17 mouse cellular contexts compared by ENCODE assay signal in genomic region chr10:100460515-100460914, GRCm38 (mm10).
"Had no signal": no experiment of that assay in that cellular context is flagged by ENCODE, and none has a peak within 500 bp of the region (broad histone marks: within the 10 kb centered on the region; RNA-seq: fewer than 3 reads in every experiment).

No protein-coding gene starts in this region.

- H3K4me2 ChIP-seq: lung, embryonic 15.5 days; midbrain, embryonic 11.5 days; midbrain, embryonic 13.5 days; midbrain, embryonic 15.5 days; neural tube, embryonic 12.5 days; stomach, embryonic 15.5 days had no signal

- DNase-seq: lung, adult 2 months; lung, postnatal 14 days; lung, postnatal 36 days; right cerebral cortex, postnatal 14 days; thymus, adult 2 months; thymus, postnatal 25 days; thymus, postnatal 4 days had no signal

- H3K27me3 ChIP-seq: lung, embryonic 15.5 days; megakaryocyte, embryonic 14.5 days; midbrain, embryonic 13.5 days; midbrain, embryonic 15.5 days; neural tube, embryonic 12.5 days; stomach, embryonic 15.5 days had no signal

- H3K9me3 ChIP-seq: lung, embryonic 15.5 days; megakaryocyte, embryonic 14.5 days; midbrain, embryonic 13.5 days; midbrain, embryonic 15.5 days; neural tube, embryonic 12.5 days; stomach, embryonic 15.5 days had no signal

- H3K27ac ChIP-seq: lung, embryonic 15.5 days; macrophage; midbrain, embryonic 13.5 days; midbrain, embryonic 15.5 days; neural tube, embryonic 12.5 days; stomach, embryonic 15.5 days; stomach, postnatal 0 days had no signal

- H3K4me3 ChIP-seq: lung, embryonic 15.5 days; megakaryocyte, embryonic 14.5 days; midbrain, embryonic 13.5 days; midbrain, embryonic 15.5 days; neural tube, embryonic 12.5 days; stomach, embryonic 15.5 days had no signal

- ATAC-seq: lung, postnatal 0 days; midbrain, embryonic 13.5 days; midbrain, embryonic 15.5 days had no signal

- H3K4me1 ChIP-seq: lung, embryonic 15.5 days; megakaryocyte, embryonic 14.5 days; midbrain, embryonic 13.5 days; midbrain, embryonic 15.5 days; neural tube, embryonic 12.5 days; stomach, embryonic 15.5 days had no signal

- H3K9ac ChIP-seq: lung, embryonic 15.5 days; midbrain, embryonic 13.5 days; midbrain, embryonic 15.5 days; neural tube, embryonic 12.5 days; stomach, embryonic 15.5 days had no signal
